Mouse (Mus musculus) kidney, postnatal 10 days (tissue): ENCODE results near the gene Zfp764.
"Not testable (repeated sequence)": the region's sequence is repeated elsewhere in the genome, so short reads cannot be mapped to it uniquely, and the experiment has no call there.

Experiments
- DNase-seq: peaks from one replicate; pipeline ENCODE4 v3.0.0; 2021; ENCODE audit warnings: mixed read lengths

The Zfp764 gene

DNA sequence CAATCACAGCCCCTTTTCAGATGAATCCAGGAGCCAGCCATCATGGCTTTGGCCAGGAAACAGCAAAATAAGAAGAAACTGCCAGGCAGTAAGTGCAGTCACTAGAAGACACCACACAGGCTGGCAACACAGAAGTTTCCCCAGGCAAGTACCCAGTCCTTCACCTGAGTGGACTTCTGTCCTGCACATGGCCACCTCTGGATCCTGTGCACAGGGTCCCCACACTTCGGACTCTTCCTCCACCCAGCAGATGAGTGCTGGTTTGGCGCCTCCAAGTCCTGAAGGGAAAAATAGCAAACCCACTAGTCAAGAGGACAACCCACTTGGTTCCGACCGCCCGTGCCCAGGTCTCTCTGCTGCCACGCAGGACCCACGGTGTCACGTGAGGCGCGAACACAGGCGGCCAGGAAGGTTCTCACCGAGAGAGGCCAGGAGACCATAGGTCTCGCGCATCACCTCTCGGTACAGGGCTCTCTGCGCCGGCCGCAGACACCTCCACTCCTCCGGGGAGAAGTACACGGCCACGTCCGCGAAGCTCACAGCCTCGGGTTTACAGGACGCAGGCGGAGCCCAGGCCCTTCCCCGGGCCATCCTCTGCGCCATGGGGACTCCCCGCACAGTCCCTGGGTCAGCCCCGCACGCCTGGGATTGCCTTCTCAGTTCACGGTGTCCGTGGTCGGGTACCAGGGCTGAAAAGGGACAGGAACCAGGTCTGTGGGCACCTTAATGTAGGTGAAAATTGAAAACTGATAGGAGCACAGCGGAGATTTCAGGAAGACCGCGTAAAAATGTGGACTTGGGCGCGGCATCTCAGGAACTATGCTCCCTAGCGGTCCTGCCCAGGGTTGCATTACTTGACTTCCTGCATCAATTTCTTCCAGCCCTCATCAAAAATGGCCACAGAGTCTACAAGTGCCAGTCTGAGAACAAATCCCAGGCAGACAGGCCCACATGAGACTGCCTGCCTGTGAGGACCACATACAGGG is at the start of gene Zfp764:
Gene Zfp764, minus strand, starts transcription at position 821 of the 986 bp plus-strand sequence.
- DNase-seq: peak; percentile 93

DNA sequence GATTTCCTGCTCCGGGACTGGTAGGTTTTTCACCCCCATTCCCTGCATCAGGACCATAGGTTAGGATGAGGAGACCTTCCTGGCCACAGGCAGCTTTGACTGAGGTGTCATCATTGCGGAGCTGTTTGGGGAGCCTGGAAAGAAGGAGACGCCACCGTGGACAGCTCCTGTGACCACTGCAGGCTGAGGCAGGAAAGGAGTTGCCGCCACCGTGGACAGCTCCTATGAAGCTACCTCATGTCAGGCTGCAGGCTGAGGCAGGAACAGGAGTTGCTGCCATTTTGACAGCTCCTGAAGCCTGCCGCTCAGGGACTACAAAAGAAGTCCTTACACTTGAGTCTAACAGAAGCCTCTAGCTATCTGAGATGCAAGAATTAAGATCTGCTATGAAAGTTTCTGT is 48.3 kb upstream of the Zfp764 start:
- DNase-seq: no peak

DNA sequence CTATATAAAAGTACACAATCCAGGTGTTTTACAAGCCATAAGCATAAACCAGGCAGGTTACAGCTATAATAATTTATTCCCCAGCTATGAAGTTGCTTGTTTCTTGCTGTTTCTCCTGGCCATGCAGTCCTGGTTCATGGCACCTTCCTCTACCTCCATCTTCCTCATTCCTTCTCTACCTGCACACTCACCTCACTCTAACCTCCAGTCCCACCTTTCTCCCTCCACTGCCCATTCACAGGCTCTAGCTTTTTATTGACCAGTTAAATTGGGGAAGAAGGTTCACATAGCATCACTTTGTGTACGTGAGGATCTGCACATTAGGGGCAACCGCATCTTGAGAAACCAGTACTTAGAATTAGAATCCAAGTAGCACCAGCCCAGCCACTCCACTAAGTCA is 46.4 kb upstream of the Zfp764 start:
- no peak for DNase-seq

DNA sequence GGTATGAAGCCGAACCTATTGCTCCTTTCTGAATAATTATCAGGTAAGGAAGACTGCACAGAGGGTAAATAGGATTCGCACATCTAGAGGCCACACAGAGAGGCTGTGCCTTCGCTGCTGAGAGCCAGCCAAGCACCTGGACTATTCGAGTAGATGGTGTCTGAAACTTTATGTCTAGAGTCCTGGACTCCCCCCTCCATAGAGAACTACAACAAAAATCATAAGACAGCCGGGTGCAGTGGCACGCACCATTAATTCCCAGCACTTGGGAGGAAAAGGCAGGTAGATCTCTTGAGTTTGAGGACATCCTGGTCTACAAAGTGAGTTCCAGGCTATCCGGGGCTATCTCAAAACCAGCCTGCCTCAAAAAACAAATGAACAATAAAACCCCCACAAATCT is 43.3 kb upstream of the Zfp764 start:
- no peak for DNase-seq

DNA sequence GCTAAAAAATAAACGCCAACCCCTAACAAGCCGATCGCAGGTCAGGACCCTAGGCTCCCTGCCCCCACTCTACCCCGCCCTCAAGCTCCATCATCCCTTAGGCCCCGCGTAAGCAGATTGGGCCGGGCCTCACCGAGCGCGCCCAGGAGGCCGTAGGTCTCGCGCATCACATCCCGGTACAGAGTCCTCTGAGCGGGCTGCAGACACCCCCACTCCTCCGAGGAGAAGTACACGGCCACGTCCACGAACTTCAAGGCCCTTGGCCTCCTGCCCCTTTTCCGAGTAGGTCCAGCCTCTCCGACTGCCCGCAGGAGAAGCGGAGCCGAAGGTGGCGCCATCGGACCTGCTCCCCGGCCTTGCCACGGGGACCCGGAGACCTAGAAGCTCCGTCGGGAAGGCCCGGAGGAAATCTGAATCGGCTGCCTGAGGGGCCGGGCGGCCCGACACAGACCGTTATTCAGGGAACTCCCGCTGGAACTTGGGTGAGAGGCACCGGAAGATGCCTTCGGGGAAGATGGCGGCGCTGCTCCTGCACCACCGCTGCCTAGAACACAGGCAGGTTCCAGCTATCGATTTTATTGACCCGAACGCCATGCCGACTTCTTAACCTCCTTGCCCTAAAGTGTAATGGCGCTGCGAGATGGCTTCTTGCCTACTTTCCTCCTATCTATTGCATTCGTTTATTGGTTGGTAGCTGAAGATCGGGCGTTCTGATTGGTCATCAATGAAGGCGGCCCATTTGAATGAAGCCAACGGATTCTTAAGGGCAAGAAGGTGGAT is 42.1 kb upstream of the Zfp764 start, which contains the start of gene Zfp689:
Gene Zfp689, minus strand, starts transcription at position 638 of the 780 bp plus-strand sequence.
- peak; percentile 94 for DNase-seq

DNA sequence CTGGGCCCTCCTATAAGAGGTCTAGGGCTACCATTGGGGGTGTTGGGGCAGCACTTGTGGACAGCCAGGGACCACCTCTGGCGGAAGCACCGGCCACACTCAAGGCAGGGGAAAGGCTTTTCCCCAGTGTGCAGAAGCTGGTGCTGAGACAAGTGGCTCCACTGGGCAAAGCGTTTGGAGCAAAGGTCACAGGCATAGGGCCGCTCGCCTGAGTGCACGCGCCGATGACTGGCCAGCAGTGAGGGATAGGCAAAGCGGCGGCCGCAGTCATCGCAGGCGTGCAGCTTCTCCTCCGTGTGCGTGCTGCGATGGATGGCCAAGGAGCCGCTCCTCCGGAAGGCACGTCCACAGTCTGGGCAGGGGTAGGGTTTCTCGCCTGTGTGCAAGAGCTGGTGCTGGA is 37.4 kb upstream of the Zfp764 start:
- DNase-seq: peak; percentile 41

DNA sequence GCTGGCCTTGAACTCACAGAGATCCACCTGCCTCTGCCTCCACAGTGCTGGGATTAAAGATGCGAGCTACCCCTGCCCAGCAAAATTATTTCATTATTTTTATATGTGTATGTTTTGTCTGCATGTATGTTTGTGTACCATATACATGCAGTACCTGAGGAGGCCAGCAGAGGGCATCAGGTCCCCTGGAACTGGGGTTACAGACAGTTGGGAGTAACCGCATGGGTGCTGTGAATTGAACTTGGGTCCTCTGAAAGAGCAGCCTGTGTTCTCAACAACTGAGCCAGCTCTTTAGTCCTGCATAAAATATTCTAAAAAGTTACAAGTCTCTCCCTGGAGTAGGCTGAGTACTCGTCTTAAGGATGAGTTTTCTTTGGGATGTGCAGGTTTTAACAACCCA is 31.1 kb upstream of the Zfp764 start:
- DNase-seq: peak; percentile 19

DNA sequence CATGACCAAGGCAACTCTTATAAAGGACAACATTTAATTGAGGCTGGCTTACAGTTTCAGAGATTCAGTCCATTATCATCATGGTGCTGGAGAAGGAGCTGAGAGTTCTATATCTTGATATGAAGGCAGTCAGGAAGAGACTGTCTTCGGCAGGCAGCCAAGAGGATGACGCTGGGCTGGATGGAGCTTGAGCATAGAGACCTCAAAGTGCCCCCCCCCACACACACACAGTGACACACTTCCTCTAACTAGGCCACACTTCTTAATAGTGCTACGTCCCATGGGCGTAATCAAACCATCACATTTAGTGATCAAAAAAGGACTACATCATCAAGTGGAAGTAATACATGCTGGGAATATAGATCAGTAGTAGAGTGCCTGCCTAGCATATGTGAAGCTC is 28.6 kb upstream of the Zfp764 start:
- DNase-seq: no peak

DNA sequence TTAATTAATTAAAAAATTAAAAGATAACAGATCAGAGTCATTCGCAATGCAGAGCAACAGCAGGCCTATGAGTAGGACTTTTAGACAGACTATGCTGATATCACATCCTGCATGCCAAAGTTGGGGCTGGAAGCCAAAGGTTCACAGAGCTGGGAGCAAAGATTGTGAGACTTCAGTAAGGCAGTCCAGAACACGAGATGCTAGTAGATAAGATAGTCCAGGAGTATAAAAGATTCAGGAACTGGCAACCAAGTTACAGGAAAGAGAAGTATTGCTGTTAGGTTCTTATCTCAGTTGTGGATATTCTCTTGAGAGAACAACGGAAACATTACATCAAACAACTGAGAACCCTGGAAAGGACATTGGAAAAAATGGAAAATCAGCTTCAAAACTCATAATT is 19.7 kb upstream of the Zfp764 start:
- peak; percentile 24 for DNase-seq

DNA sequence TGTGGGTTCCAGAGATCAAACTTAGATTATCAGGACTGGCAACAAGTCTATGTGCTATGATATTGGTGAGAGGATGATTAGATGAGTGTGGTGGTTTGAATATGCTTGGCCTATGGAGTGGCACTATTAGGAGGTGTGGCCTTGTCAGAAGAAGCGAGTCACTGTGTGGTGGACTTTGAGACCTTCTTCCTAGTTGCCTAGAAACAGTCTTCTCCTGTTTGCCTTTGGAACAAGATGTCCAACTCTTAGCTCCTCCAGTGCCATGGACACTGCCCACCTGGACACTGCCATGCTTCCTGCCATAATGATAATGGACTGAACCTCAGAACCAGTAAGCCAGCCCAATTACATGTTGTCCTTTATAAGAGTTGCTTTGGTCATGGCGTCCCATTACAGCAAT is 19.3 kb upstream of the Zfp764 start:
- no peak for DNase-seq

DNA sequence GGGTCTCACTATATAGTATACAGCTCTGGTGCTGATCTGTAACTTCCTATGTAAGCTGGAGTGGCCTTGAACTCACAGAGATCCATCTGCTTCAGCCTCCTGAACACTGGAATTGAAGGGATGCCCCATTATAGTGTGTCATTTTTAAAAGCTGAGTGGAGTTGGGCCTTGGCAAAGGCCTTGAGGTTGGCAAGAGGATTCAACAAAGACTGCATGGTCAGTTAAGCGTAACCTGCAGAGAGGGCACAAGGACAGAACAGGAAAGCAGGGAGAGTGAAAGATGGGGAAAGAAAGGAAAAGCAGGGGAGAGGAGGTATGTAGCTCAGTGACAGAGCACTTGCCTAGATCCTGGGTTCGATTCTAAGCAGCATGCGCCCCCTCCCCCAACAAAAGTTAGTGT is 18.7 kb upstream of the Zfp764 start:
- no peak for DNase-seq

DNA sequence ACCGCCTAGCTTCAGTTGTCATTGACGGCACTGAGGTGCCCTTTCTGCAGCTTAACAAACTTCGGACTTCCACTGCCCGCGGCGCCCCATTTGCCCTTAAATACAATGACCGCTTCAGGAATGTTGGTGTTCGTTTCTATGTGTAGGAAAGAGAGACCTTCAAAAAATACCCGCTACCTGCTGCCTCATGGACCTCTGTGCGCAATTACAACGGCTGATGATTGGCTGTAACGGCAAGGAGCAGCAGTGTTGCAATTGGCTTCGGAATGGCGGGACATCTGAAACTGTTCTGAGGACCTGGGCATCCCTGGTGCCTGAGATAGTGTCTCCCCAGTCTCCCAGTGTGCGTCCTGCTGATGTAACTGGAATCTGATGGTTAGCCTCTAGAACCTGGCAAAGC is 15.6 kb upstream of the Zfp764 start:
- DNase-seq: peak; percentile 45

DNA sequence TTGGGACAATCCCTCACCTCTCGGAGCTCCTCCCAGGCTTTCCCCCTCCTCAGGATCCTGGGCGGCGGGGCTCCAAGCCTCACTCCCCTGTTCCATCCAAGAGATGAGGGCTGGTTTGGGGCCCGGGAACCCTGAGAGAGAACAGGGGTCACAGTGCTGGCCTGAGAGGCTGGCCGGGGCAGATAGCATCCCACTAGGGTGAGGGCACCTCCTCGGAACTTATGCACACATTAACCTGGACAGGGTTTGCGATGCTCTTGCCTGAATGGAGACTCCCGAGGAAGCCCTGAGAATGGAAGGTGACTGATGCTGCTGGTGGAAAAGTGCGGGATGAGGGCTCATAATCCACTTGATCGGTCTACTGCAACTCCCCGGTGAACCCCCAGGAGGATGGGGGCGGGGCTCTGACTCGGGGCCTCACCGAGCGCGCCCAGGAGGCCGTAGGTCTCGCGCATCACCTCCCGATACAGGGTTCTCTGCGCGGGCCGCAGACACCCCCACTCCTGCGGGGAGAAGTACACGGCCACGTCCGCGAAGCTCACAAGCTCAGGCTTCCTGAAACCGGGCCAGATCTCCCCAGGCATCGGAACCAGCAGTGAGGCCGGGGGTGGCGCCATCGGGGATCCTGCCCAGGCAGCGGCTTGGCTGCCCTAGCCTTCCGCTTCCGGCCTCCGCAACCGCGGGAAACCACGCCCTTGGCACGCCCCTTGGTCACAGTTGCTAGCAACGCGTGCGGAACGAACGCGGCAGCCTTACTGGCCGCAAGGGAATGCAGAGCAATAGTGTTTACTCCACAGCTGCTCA is 15.0 kb upstream of the Zfp764 start, which contains the start of gene Zfp688:
Gene Zfp688, minus strand, starts transcription at position 681 of the 804 bp plus-strand sequence.
- DNase-seq: peak; percentile 98

DNA sequence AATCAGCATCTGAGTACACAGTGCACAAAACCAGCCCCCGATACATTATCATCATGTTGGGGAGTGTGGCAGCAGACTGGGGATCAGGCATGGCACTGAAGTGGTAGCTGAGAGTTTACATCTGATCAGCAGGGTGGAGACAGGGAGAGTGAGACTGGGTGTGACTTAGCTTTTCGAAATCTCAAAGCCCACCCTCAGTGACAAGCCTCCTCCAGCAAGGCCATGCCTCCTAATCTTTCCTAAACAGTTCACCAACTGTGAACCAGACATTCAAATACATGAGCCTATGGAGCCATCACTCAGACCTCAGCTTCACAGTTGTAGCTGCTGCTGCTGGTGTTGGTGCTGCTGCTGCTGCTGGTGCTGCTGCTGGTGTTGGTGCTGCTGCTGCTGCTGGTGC is 4.8 kb upstream of the Zfp764 start:
- no peak for DNase-seq

DNA sequence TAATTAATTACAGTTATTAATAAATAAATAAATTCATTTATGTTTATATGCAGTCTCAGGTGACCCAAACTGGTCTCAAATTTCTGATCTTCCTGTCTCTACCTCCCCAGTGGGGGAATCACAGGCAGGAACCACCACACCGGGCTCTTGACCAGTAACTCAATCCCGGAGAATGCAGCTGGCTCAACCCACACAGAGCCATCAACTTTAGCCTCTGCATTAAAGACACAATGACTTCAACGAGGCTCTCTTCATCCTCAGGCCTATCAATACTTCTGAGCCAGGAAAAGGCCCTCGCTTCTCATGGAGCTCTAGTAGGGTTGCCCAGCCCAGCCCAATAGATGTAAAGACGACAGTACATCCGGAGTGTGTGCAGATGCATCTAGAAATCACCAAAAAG is 2.5 kb downstream of the Zfp764 start:
- not testable (repeated sequence) for DNase-seq

DNA sequence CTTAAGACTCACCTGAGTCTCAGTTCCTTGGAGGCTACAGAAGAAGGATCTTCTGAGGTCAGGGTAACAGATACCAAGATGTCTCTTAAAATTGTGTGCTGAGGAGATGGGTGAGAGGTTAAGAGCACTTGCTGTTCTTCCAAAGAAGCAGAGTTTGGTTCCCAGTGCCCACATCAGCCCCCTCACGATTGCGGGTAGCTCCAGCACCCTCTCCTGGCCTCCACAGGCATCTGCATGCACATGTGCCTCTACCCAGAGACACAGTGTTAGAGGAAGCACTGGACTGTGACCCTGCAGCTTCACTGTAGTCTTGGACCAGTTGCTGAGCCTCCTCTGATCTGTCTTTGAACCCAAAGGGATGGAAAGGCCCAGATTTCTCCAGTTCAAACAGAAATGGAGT is 3.6 kb downstream of the Zfp764 start:
- no peak for DNase-seq

DNA sequence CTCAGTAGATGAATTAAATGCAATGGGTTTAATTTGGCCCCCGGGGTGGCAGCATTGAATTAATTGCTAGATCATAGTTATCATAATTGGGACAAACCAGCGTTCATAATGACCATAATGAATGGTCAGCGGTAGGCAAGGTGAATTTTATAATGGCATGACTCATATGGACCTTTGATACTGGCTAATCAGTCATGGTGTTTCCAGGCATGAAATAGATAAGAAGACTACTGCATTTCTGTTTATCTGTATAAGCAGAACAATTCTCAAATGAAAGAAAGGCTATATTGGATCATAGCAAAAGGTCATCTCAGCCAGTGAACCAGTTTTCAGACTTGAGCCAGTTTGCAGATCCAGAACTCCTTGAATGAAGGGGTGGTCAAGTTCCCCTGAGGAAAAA is 6.3 kb downstream of the Zfp764 start:
- no peak for DNase-seq

DNA sequence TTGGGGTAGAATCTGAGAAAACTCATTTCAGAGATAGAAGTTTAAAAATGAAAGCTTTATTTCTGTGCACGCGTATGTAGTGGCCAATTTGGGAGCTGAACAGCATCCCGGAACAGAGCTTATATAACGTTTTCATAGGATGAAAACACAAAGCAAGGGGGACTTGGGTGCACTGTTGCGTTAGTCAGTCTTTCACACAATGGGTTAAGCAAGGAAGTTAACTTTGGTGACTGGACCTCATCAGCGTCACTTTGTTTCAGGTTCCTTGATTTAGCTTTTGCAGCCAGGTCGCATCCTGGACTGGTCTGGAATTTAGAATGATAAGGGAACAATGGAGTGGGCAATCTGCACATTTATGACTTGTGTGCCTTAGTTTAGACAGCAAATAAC is 12.7 kb downstream of the Zfp764 start:
- DNase-seq: no peak

DNA sequence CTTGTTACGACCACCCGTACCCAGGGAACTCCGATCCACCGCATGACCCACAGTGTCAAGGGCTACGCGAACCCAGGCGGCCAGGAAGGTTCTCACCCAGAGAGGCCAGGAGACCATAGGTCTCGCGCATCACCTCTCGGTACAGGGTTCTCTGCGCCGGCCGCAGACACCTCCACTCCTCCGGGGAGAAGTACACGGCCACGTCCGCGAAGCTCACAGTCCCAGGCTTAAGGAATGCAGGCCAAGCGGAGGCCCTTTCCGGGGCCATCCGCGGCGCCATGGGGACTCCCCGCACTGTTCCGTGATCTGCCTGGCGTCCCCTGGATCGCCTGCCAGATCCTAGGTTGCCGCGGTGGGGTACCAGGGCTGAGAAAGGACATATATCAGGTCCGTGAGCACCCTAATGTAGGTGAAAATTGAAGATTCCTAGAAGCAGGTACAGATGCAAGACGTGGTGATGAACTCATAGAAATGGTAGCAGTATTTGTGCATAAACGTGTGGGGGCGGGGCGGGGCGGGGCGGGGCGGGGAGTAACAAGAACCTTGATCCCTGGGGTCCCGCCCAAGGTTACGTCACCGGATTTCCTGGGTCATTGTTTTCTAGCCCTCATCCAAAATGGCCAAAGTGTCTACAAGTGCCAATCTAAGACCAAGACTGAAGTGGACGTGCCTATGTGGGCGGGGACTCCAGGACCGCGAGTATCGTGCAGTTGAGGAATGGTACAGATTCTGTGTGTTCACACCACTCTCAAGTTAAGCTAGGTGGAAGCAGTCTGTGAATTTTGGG is 13.3 kb downstream of the Zfp764 start, which contains the start of gene E430018J23Rik:
Gene E430018J23Rik, minus strand, starts transcription at position 473 of the 787 bp plus-strand sequence.
- peak; percentile 98 for DNase-seq

DNA sequence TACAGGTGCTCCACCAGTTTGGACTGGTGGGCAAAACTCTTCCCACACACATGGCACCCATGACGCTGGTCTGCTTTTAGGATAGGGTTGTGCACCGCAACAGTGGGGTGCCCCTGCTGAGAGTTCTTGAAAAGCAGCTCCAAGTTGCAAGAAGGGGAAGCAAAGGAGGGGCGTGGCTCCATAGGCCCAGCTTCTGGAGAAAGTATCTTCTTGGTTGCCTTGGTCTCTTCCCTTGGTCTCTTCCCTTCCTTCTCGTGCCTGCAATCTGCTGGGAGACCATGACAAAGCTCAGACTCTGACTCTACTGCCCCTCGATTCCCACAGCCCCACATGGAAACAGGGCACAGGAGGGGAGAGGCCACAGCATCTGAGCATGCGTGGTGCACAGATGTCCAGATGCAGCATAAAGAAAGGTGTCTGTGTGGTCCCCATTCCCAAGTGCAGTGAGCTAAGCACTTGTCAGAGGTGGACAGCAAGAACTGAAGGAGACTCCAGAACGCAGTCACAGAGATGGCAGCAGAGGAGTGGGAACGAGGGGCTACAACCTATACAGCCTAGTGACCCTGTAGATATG is 14.3 kb downstream of the Zfp764 start:
- no peak for DNase-seq

DNA sequence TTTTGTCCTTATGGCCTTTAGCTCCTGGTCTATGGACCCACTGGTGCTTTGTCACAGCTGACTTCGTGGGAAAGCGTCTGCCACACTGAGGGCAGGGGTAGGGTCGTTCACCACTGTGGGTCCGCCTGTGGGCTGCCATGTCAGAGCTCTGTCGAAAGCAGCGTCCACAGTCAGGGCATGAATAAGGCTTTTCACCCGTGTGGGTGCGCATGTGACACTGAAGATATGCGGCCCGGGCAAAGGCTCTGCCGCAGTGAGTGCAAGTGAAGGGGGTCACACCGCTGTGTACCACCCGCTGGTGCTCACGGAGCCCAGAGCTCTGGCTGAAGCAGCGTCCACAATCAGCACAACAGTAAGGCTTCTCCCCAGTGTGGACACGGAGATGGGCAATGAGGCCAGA is 15.1 kb downstream of the Zfp764 start:
- DNase-seq: no peak

DNA sequence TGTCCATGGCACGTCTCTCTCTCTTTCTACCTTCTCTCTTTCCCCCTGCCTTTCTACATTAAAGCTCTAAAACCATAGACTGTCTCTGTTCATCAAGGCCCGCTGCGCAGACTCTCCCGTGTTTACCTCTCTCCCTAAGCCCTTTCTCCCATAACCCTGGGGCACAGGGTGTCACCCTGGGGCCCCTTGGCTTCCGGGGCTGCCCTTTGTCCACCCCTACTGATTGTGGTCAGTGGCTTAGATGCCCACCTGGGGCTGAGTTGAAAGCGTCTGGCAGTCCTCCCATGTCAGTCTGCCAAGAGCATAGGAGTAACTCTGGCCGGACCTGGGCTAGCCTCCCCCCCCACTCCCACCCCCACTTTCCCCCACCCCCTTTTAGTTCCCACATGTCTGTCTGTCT is 16.3 kb downstream of the Zfp764 start:
- DNase-seq: no peak
